Mouse (Mus musculus): Measurements from ENCODE around the gene Ptprn2. TPM values are rescaled to one million over a fixed set of nuclear protein-coding genes. Genes with fewer than 3 reads are reported as not detected.

Ptprn2 gene
- not detected in 4 replicates for total RNA-seq (2023)

DNA sequence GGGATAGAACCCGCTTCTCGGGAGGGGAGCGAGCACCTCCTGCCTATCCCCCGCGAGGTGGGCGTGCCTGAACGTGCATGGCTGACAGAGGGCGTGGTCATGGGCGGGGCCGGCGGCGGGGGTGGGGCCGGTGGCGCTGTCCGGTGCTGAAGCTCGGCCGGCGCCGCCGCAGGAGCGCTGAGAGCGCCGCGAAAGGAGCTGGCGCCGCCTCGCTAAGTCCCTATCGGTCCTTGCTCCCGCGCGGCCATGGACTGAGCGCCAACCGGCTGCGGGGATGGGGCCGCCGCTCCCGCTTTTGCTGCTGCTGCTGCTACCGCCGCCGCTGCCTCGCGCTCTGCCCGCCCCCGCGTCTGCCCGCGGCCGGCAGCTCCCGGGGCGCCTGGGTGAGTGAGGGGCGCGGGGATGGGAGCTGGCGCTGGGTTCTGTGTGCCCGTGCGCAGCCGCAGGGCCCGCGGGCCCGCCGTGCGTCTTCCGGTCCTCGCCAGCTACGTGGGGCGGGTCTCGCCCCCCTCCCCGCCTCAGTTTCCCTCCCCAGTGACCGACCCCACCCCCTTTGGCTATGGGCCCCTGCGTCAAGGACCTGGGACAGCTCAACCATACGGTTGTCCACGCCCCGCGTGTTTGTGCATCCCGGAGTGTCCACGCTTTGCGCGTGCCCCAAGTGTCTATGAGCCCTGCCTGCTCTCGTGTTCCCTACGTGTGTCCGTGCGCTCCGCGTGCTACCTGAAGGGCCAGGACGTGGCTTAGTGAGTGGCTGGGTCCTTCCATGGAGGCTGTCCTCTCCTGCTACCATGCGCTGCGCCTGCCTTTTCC lies at the start of gene Ptprn2:
Gene Ptprn2, plus strand, starts transcription at position 130 of the 813 bp plus-strand sequence.

Other genes starting within 250 kb of the Ptprn2 start
- 1.3 to 3.7 TPM (median 2.8 TPM) in 4 replicates for gene Wdr60, start 222.7 kb upstream of the Ptprn2 start, total RNA-seq (2023)
- not detected in 4 replicates for gene Gm11027, start 210.3 kb upstream of the Ptprn2 start, total RNA-seq (2023)
- 75.4 to 87.3 TPM (median 78.7 TPM) in 4 replicates for gene Esyt2, start 204.5 kb upstream of the Ptprn2 start, total RNA-seq (2023)
- gene Ncapg2, start 80.3 kb upstream of the Ptprn2 start, total RNA-seq (2023), result 8.0 to 11.4 TPM (median 10.6 TPM) in 4 replicates